Mouse (Mus musculus): Measurements from ENCODE around the gene Arrb1.

Gene Arrb1

DNA sequence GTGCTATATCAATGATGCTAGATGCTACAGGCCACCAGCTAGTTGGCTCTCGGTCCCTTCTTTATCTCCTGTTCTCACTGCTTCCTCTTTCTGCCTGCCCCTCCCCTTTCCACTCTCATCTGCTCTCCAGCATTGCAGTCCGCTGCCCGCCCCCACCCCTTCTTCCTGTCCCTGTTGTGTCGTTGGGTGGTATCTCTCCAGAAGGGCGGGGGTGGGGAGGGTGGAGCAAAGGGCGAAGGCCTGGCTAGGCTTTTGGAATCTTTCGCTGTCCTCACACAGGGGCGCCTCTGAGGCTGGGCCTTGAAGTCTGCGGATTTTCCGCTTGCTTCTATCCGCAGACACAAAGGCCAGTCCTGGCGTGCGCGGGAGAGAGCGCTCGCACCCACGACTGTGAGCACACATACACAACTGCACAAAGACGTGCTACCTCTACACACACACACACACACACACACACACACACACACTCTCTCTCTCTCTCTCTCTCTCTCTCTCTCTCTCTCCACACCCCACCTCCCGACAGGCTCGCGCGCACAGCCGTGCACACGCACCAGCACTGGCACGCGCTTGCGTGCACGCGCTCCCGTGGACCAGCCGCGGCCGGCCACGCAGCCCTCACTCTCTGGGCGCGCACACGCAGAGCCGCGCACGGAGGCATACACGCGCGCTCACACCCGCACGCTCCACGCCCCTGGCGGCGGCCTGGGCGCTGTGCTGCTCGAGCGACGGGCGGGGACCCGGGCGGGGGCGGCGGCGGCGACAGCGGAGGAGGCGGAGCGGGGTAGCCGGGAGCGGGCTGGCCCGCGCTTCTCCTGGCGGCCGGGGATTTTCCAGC, at the start of gene Arrb1:
Gene Arrb1 (plus strand): TSS at position 566 of the 835 bp plus-strand sequence.
- in situ Hi-C loops (cut with MboI, MseI) = no loop called here

DNA sequence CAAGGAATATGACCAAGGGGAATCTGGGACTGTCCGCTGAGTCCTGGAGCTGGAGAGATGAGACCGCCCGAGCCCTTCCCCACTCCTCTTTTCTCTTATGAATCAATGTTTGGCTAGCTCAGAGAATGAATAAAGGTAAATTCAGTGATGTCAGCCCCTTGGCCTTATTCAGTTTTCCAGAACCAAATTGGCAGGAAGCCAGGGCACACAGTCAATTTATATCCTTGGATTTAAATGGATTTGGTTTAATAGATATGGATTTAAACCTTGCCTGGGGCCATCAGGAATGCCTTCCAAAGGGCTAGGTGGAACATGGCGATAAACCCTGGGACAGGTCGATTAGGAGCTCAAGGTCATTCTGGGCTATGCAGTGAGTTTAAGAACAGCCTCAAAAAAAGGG, 45.6 kb upstream of the Arrb1 start:
- in situ Hi-C loops (cut with MboI, MseI) = loop anchor here (5.0 kb wide), 1 partner anchor 53 kb away; no protein-coding TSS in a partner anchor

DNA sequence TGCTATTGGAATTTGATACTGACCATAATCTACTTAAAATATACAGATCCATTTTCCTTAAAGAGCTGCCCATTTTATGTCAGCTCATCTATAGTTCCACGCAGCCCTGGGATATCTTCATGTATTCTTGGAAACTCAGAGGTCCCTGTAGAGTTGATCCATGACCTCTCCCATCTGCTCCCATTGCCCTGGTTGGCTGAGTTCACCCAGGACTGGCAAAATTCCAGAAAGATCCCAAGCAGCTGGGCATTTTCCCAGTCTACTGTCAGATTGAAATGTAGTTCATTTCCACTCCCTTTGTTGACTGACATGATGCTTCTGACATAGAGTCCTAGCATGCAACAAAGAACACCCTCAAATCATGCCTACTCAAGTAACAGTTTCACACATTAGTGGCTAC, 36.1 kb upstream of the Arrb1 start:
- in situ Hi-C loops (cut with MboI, MseI) = no loop called here

DNA sequence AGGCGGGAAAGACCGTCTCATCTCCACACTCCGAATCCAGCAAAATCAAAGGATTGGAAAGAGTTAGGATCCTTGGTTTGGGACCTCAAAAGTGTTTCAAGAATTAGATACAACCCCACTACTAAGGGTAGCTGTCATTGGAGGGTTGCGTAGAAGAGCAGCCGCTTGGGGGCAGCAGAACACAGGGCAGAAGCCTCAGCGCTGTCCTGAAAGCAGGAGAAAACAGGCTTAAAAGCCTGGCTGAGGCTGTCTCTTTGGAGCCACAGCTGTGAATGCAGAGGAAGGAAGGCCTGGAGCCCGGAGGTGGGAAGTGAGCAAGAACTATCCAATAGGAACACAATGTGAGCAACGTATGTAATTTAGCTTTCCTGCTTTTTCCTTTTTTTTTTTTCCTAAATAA, 35.1 kb upstream of the Arrb1 start:
- in situ Hi-C loops (cut with MboI, MseI) = loop anchor here (5.0 to 10.0 kb wide), 2 partner anchors 87 to 295 kb away; no protein-coding TSS in a partner anchor

DNA sequence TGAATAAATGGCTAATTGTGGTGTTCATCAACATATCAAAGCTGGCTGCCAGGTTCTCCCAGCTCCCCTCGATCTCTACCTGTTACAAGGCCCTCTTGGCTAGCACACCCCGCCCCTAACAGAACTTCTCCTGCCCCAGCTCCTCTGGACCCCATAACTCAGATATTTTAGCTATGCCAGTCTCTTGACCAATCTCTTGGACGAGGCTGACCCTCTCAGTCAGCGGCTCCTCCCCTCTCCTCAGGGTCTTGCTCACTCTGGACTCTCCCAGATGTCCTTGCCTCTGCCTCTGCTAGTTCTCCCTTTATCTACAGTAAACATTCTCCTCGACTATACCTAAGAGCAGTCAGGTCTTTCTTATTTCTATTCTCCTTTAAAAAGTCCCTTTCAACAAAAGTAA, 34.6 kb upstream of the Arrb1 start:
- in situ Hi-C loops (cut with MboI, MseI) = loop anchor here (5.0 to 10.0 kb wide), 2 partner anchors 87 to 294 kb away; no protein-coding TSS in a partner anchor

DNA sequence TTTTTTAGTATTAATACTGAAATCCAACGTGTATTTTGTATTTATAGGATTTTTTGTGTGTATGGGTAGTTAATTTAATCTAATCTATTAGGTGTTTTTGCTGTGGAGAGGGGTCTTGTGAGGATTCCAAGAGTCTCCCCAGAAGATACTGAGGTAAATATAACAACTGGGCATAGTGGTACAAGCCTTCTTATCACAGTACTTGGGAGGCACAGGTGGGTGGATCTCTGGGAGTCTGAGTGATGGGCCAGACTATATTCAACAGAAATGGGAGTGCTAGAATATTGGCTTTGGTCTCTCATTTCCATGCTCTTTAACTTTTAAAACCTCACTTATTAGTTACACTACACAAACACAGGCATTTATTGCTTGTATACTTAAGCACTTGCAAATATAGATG, 34.1 kb upstream of the Arrb1 start:
- in situ Hi-C loops (cut with MboI, MseI) = loop anchor here (5.0 to 10.0 kb wide), 2 partner anchors 86 to 294 kb away; no protein-coding TSS in a partner anchor

DNA sequence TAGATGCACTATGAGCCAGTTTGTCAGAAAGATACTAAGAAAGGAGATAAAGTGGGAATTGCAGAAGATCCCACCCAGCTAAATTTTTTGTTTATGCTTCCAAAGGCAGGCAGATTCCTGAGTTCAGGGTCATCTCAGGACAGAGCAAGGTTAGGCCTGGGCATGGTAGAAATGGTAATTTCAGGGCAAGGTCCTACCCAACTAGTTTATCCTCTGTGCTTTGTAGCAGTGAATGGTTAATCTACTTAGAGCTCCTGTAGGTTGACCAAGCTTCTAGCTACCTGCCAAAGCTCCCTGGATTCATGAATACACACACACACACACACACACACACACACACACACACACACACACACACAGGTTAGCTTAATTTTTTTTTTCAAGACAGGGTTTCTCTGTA, 30.7 kb upstream of the Arrb1 start:
- in situ Hi-C loops (cut with MboI, MseI) = loop anchor here (5.0 to 10.0 kb wide), 2 partner anchors 83 to 290 kb away; no protein-coding TSS in a partner anchor

DNA sequence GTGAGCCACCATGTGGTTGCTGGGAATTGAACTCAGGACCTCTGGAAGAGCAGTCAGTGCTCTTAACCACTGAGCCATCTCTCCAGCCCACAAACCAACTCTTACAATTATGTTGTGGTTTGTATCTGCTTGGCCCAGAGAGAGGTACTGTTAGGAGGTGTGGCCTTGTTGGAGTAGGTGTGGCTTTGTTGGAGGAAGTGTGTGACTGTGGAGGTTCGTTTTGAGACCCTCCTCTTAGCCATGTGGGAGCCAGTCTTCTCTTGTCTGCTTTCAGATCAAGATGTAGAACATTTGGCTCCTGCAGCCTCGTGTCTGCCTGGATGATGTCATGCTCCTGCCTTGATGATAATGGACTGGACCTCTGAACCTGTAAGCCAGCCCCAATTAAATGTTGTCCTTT, 27.1 kb upstream of the Arrb1 start:
- in situ Hi-C loops (cut with MboI, MseI) = loop anchor here (10.0 kb wide), 1 partner anchor 287 kb away; no protein-coding TSS in a partner anchor

DNA sequence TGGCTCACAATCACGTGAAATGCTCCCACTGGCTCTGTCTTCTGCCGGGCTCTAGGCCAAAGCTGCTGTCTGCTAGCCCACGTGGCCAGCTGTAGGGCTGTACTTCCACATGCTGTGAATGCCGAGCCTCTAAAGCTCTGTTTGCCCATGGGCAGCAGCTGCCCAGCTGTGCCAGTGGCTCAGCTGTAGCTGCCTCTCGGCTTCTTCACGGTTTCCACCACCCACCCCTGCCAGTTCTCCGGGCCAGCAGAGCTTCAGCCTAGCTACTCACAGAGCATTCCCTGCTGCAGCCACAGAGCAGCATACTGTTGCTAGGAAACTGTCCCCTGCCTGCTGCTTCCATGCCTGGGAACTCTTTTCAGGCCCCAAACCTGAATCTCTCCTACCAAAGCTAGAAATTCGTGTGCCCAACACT, 25.2 kb upstream of the Arrb1 start:
- in situ Hi-C loops (cut with MboI, MseI) = no loop called here

DNA sequence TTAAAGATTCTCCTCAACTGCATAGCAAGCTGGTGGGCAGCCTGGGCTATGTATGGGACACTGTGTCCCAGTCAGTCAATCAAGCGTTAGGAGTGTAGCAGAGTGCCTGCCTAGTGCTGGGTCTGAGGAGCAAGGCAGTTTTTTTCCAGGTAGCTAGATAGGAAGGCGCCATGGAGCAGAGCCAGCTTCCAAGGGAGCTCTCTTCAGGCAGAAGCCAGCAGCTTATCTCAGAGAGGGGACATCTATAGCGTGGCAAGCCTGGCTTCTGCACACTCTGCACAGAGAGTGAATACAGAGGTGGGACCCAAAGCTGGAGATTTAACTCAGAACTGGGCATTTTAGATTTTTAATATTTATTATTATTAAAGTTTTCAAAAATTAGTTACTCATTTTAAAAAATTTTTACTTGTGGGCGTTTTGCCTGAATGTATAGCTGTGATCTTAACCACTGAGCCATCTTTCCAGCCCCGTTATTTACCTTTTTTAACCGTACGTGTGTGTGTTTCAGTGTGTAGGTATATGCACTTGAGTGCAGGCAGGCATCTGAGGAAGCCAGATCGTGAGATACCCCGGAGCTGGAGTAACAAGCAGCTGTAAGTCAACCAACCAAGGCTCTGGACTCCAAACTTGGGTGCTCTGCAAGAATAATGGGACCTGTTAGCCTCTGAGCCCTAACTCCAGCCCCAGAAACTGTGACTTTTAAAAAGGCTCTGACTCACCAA, 19.0 kb upstream of the Arrb1 start:
- in situ Hi-C loops (cut with MboI, MseI) = no loop called here

DNA sequence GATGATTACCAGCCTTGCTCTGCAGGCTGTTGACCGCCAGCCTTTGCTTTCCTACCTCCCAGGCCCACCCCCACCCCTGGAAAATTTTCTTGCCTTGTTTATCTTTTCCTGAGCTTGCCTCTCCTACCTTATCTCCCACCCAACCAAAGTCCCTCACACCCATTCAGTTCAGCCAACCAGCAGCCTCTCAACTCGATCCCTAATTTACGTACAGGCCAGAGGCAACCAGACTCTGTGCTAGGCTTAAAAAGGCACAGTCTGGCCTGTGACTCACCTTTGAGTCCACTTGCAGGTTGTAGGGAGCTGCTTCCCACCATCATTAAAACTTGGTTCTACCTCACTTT, 18.5 kb upstream of the Arrb1 start:
- in situ Hi-C loops (cut with MboI, MseI) = no loop called here

DNA sequence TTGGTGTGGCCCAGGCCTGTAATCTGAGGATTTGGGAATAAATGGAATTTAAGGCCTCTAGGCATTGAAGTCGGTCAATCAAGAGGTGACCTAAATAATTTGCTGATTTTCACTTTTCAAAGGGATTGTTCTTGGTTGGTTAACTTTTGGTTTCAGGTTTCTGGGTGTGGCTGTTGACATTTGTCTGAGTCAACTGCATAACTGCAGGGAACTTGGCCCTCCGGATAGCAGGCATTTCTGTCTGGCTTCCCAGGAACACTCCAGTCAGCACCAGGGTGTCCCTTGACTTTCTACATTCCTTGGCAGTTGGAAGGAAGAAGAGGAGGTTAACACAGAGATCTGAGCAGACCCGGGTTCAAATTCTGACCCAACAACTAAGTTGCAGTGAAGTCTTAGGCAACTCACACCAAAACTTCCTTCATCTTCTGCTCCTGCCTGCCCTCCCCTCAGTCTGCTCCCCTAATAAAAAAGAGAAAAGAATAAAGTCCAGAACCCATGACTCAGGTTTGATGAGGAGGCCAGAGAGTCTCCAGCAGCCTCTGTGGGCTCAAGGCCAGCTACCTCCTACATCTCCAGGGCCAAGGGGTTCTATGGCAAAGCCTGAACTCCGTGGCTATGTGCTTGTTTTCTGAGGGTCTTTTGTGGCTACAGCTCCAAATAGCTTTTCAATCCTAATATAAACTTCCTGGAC, 16.2 kb upstream of the Arrb1 start:
- in situ Hi-C loops (cut with MboI, MseI) = no loop called here

DNA sequence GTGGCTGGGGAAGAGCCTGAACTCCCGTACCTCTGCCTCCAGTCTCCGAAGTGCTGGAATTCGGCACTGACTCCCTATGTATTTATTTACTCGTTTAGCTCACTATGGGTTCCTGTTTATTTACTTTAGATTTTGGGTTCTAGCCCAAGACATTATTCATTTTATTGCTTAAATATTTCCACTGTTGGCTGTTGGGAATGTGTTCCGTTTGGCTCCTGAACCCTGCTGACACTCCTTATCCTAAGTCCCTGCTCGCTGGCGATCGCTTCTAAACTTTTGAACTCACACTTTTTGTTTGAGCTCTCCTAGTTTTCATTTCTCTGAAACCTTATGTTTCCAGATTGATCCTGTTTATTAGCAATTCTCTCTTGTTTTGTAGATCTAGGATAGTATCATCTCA, 12.1 kb upstream of the Arrb1 start:
- in situ Hi-C loops (cut with MboI, MseI) = no loop called here

DNA sequence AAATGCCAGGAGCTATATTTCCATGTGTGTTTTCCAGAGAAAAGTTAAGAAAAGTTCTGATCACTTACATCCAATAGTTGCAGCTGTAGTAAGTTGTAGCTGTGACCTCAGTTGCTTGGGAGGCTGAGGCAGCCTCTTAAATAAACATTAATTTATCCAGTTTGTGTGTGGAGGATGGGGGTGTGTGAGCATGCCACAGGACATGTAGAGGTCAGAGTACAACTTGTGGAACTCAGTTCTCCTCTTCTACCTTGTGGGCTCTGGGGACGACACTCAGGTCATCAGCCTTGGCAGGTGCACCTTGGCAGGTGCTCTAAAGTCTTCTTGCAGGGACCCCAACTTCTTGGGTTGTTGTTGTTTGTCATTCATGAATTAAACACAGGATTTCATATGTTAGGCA, 11.4 kb upstream of the Arrb1 start:
- in situ Hi-C loops (cut with MboI, MseI) = no loop called here

DNA sequence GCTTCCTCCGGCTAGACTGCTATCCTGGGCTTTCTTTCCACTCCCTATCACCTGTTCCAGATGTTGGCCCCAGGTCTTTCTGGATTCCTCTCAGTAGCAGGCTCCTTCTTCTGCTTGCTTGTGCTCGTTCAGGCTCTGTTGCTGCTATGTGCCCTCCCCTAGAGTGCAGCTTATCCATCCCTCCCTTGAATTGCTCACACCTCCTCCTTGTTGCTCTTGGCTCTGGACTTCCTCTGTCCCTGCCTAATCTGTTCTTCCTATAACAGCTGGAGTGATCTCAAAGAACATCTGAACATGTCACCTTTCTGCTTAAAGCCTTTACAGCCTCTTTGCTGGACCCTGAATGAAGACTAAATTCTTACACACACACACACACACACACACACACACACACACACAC, 6.7 kb upstream of the Arrb1 start:
- in situ Hi-C loops (cut with MboI, MseI) = no loop called here

DNA sequence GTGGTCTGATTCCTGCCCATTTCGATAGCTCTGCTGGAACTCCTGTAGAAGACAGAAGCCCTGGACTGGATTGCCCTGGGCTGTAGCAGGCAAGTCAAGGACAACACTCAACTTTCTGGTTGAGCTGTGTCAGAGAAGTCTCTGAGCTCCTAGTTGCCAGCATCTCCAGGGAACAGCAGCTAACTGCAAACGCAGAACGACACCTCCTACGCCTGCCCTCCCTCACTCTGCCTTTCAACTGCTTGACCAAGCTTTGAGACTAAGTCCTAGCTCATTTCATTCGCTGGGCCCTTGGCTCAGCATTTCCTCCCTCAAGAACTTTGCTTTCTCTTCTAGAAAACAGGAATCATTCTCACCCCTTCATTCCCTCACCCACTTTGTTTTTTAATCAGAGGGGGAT, 5.9 kb upstream of the Arrb1 start:
- in situ Hi-C loops (cut with MboI, MseI) = no loop called here

DNA sequence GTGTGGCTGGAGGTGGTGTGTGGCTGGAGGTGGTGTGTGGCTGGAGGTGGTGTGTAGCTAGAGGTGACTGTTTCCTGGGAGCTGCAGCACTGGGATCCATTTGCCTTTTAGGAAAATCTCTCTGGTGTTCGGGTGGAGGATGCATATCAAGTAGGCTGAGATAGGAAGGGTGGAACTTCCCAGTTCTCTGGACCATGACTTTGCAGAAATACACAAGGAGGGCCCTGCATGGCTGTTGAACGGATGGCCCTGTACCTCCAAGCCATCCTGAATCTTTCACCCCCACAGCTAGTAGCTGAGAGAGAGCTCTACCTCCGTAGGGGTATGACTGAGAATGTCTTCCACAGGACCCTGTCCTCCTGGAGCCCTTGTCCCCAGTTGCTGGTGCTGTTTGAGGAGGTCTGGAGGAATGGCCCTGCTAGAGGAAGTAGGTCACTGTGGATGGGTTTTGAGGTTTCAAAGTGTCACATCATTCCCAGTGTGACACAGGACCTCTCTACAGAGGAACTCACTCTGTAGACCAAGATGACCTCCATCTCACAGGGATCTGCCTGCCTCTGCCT, 3.8 kb upstream of the Arrb1 start:
- in situ Hi-C loops (cut with MboI, MseI) = no loop called here

DNA sequence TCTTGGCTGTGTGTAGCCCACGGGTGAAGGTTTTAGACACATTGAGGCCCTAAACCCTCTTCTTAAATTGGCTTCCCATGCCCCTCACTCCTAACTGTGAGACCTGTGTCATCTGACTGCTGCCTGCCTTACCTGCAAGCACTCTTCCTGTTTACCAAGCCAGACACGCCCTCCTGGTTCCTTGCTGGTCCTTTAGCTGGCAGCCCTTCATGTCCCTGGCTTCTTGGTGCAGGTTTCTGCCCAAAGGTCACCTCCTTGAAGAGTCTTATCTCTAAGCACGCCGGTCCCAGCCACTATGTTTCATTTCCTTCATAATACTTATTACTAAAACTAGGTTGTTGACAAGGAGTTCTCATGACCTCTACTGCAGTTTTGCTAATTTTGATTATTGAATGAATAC, 2.7 kb upstream of the Arrb1 start:
- in situ Hi-C loops (cut with MboI, MseI) = no loop called here

DNA sequence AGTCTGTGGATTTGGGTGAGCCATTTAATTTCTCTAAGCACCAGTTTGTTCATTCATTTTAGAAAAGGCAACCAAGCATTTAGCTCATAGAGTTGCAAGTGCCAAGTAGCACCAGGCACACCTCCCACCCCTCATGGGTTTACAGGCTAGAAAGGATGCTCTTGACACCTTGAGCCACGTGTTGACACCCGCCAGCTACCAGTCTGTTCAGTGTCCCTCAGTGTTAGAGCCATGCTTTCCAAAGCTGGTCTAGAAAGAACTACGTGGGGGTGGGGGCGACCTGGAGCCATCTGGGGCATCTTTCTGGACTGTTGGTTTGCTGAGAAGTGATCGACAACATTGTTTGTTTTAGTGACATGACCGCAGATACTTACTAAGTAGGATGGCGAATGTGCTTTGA, 1.7 kb upstream of the Arrb1 start:
- in situ Hi-C loops (cut with MboI, MseI) = no loop called here

DNA sequence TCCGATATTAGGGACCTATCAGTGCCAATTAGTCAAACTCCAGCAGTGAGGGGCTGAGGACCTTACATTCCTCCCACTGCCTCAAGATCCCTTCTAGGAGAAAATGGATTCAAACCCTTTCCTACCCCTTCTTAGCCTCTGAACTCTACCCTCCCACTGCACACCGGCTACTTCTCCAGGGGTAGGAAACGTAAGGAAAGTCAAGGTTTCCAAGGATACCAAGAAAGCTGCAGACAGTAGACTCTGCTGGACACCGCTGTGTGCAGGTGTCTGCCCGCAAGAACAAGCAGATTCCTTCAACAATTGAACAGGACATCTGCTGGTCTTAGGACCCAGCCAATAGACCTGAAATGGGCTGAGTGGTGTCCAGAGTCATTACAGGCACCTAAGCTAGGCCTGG, 765 bp upstream of the Arrb1 start:
- in situ Hi-C loops (cut with MboI, MseI) = no loop called here

DNA sequence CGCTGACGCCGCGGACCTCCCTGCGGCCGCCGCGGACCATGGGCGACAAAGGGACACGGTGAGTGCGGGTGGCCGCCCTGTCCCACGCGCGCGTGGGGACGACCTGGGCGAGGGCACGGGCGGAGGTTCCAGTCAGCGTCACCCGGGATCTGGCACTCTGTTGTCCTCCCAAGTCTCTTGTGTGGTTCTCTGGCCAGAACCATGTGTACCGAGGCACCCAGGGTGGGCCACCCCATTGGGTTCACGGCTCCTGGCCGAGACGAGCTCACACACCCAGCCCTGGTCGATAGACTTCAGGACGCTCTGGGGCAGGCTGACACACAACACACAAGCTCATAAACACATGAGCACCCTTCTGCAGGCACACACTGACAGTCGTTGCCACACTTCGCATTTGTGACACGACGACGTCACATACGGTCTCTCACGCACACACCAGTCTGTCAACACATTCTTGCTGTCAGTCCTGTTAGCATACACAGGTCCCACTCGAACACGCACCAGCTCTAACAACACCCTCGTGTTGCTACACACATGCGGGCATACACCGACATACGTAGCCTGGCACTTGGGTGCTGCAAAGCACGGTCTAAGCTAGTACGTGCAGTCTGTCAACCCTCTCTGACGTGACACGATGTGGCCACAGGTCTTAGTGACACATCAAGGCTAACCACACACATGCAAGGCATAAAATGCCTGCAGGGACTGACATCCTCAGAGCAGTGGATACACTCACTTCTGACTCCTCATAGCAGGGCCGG, 655 bp downstream of the Arrb1 start:
- in situ Hi-C loops (cut with MboI, MseI) = no loop called here

Data from T-helper 2 cell (primary cell).